Mouse (Mus musculus) MEL (cell line): ENCODE measurements around the gene Zbtb7b. TPM values are rescaled to one million over a fixed set of nuclear protein-coding genes. Genes with fewer than 3 reads are reported as not detected.
A peak's percentile ranks its signal among the peaks of the same experiment; 100 is the strongest.

ENCODE experiments used
- DNase-seq: peaks from one replicate; pipeline ENCODE4 v3.0.0; 2011; ENCODE audit warnings: low read depth, low spot score
- H3K27ac ChIP-seq: 2 replicates; pipeline ENCODE4 v1.5.1; 2012; ENCODE audit warnings: low read depth, mild to moderate bottlenecking, control low read depth, low read length, moderate library complexity; ENCODE audit not compliant: control insufficient read depth
- H3K27me3 ChIP-seq, 2 experiments: fragments of 150-350 bp in 1 of 2; sonication (generic) in 1 of 2; 2 replicates each; pipeline ENCODE4 v1.6.1; 2012; ENCODE audit warnings: low read length in 2 of 2, mild to moderate bottlenecking in 2 of 2, improper control_type of control experiment in 1 of 2, moderate library complexity in 1 of 2; ENCODE audit not compliant: insufficient read depth in 2 of 2, control insufficient read depth in 1 of 2
- H3K36me3 ChIP-seq, 2 experiments: 2 replicates each; pipeline ENCODE4 v1.6.1; 2012 to 2014; ENCODE audit warnings: low read length in 2 of 2, improper control_type of control experiment in 1 of 2, inconsistent platforms in 1 of 2, mild to moderate bottlenecking in 1 of 2; ENCODE audit not compliant: insufficient read depth in 2 of 2, control insufficient read depth in 1 of 2
- H3K4me1 ChIP-seq, 2 experiments: fragments of 150-350 bp in 1 of 2; sonication (generic) in 1 of 2; 2 replicates each; pipeline ENCODE4 v1.6.1; 2012; ENCODE audit warnings: low read length in 2 of 2, improper control_type of control experiment in 1 of 2, mild to moderate bottlenecking in 1 of 2; ENCODE audit not compliant: insufficient read depth in 2 of 2, control insufficient read depth in 1 of 2
- H3K4me3 ChIP-seq, 2 experiments: fragments of 150-350 bp in 1 of 2; sonication (generic) in 1 of 2; 2 replicates each; pipeline ENCODE4 v1.5.1; 2012; ENCODE audit warnings: low read depth in 2 of 2, low read length in 2 of 2, mild to moderate bottlenecking in 2 of 2, moderate library complexity in 2 of 2, control low read depth in 1 of 2, improper control_type of control experiment in 1 of 2; ENCODE audit not compliant: control insufficient read depth in 1 of 2, insufficient read depth in 1 of 2
- H3K79me2 ChIP-seq: 2 replicates; pipeline ENCODE4 v1.6.1; 2012; ENCODE audit warnings: mild to moderate bottlenecking, low read length, moderate library complexity; ENCODE audit not compliant: control insufficient read depth, poor library complexity, insufficient read depth
- H3K9ac ChIP-seq: 2 replicates; pipeline ENCODE4 v1.6.1; 2012; ENCODE audit warnings: low read depth, mild to moderate bottlenecking, control low read depth, low read length, moderate library complexity; ENCODE audit not compliant: control insufficient read depth, poor library complexity, severe bottlenecking
- H3K9me3 ChIP-seq: fragments of 150-350 bp; sonication (generic); replicated peaks from 2 replicates; pipeline ENCODE4 v1.6.1; 2012; ENCODE audit warnings: mild to moderate bottlenecking, low read length, improper control_type of control experiment, moderate library complexity; ENCODE audit not compliant: insufficient read depth
- BHLHE40 ChIP-seq: IDR thresholded peaks from 2 replicates; pipeline ENCODE4 v1.6.1; 2012; ENCODE audit warnings: low read depth, mild to moderate bottlenecking, inconsistent platforms, low read length, improper control_type of control experiment, borderline replicate concordance
- CHD1 ChIP-seq: IDR thresholded peaks from 2 replicates; pipeline ENCODE4 v1.6.1; 2012; ENCODE audit warnings: low read depth, mild to moderate bottlenecking, inconsistent platforms, low read length, improper control_type of control experiment
- CHD2 ChIP-seq: IDR thresholded peaks from 2 replicates; pipeline ENCODE4 v1.6.1; 2011; ENCODE audit warnings: low read length, improper control_type of control experiment
- CTCF ChIP-seq, 3 experiments: IDR thresholded peaks in 2 of 3; conservative IDR thresholded peaks in 1 of 3; 2 replicates each; pipeline ENCODE4 v1.5.1; 2011 to 2012; ENCODE audit warnings: low read length in 3 of 3, low read depth in 2 of 3, mild to moderate bottlenecking in 2 of 3, improper control_type of control experiment in 1 of 3, inconsistent platforms in 1 of 3, mixed read lengths in 1 of 3, moderate library complexity in 1 of 3; ENCODE audit not compliant: control insufficient read depth in 1 of 3, insufficient read depth in 1 of 3, poor library complexity in 1 of 3, severe bottlenecking in 1 of 3
- E2F4 ChIP-seq: IDR thresholded peaks from 2 replicates; pipeline ENCODE4 v1.6.1; 2011; ENCODE audit warnings: low read depth, low read length, improper control_type of control experiment, borderline replicate concordance
- ELF1 ChIP-seq: IDR thresholded peaks from 2 replicates; pipeline ENCODE4 v1.6.1; 2014; ENCODE audit warnings: low read depth, mild to moderate bottlenecking, inconsistent platforms, low read length, improper control_type of control experiment, moderate library complexity
- EP300 ChIP-seq, 2 experiments: IDR thresholded peaks; 2 replicates each; pipeline ENCODE4 v1.6.1; 2011; ENCODE audit warnings: improper control_type of control experiment in 2 of 2, low read length in 2 of 2, low read depth in 1 of 2, mild to moderate bottlenecking in 1 of 2
- ETS1 ChIP-seq: IDR thresholded peaks from 2 replicates; pipeline ENCODE4 v1.6.1; 2012; ENCODE audit warnings: low read depth, mild to moderate bottlenecking, inconsistent platforms, low read length, improper control_type of control experiment, moderate library complexity
- GABPA ChIP-seq: IDR thresholded peaks from 2 replicates; pipeline ENCODE4 v1.6.1; 2012; ENCODE audit warnings: low read depth, mild to moderate bottlenecking, inconsistent platforms, low read length, improper control_type of control experiment, moderate library complexity
- GATA1 ChIP-seq: IDR thresholded peaks from 2 replicates; pipeline ENCODE4 v1.6.1; 2011; ENCODE audit warnings: low read depth, low read length, improper control_type of control experiment
- HCFC1 ChIP-seq: IDR thresholded peaks from 2 replicates; pipeline ENCODE4 v1.6.1; 2012; ENCODE audit warnings: low read depth, mild to moderate bottlenecking, inconsistent platforms, low read length, improper control_type of control experiment, moderate library complexity
- KAT2A ChIP-seq: conservative IDR thresholded peaks from 2 replicates; pipeline ENCODE4 v1.6.1; 2012; ENCODE audit warnings: low read depth, low read length, improper control_type of control experiment, inconsistent platforms
- MAFK ChIP-seq: IDR thresholded peaks from 2 replicates; pipeline ENCODE4 v1.6.1; 2011; ENCODE audit warnings: low read depth, mild to moderate bottlenecking, low read length, improper control_type of control experiment, borderline replicate concordance
- MAX ChIP-seq: IDR thresholded peaks from 2 replicates; pipeline ENCODE4 v1.6.1; 2011; ENCODE audit warnings: low read length, improper control_type of control experiment
- MEF2A ChIP-seq: IDR thresholded peaks from 2 replicates; pipeline ENCODE4 v1.6.1; 2014; ENCODE audit warnings: low read depth, mild to moderate bottlenecking, inconsistent platforms, low read length, improper control_type of control experiment; ENCODE audit not compliant: poor library complexity, insufficient replicate concordance, severe bottlenecking; ENCODE audit errors: extremely low read depth
- MXI1 ChIP-seq: IDR thresholded peaks from 2 replicates; pipeline ENCODE4 v1.6.1; 2011; ENCODE audit warnings: mild to moderate bottlenecking, low read depth, low read length, improper control_type of control experiment
- MYB ChIP-seq: IDR thresholded peaks from 2 replicates; pipeline ENCODE4 v1.6.1; 2011; ENCODE audit warnings: mild to moderate bottlenecking, low read depth, low read length, improper control_type of control experiment
- MYC ChIP-seq: IDR thresholded peaks from 2 replicates; pipeline ENCODE4 v1.6.1; 2011; ENCODE audit warnings: low read depth, mild to moderate bottlenecking, low read length, improper control_type of control experiment, moderate library complexity
- NELFE ChIP-seq: IDR thresholded peaks from 2 replicates; pipeline ENCODE4 v1.6.1; 2011; ENCODE audit warnings: low read depth, low read length, improper control_type of control experiment
- NRF1 ChIP-seq: IDR thresholded peaks from 2 replicates; pipeline ENCODE4 v1.6.1; 2014; ENCODE audit warnings: low read depth, mild to moderate bottlenecking, inconsistent platforms, low read length, improper control_type of control experiment, moderate library complexity; ENCODE audit not compliant: poor library complexity, insufficient read depth, severe bottlenecking
- POLR2A ChIP-seq, 2 experiments: IDR thresholded peaks; 2 replicates each; pipeline ENCODE4 v1.6.1; 2011 to 2012; ENCODE audit warnings: low read length in 2 of 2, mild to moderate bottlenecking in 2 of 2, control low read depth in 1 of 2, improper control_type of control experiment in 1 of 2, low read depth in 1 of 2, moderate library complexity in 1 of 2; ENCODE audit not compliant: control insufficient read depth in 1 of 2, insufficient read depth in 1 of 2, poor library complexity in 1 of 2
- POLR2AphosphoS2 ChIP-seq: IDR thresholded peaks from 2 replicates; pipeline ENCODE4 v1.6.1; 2011; ENCODE audit warnings: low read length, improper control_type of control experiment
- POLR2AphosphoS5 ChIP-seq: IDR thresholded peaks from 2 replicates; pipeline ENCODE4 v1.6.1; 2012; ENCODE audit warnings: low read depth, borderline replicate concordance, mild to moderate bottlenecking, inconsistent platforms, low read length, moderate library complexity, mixed read lengths
- RAD21 ChIP-seq: IDR thresholded peaks from 2 replicates; pipeline ENCODE4 v1.6.1; 2011; ENCODE audit warnings: mild to moderate bottlenecking, low read depth, low read length, improper control_type of control experiment
- RCOR1 ChIP-seq: IDR thresholded peaks from 2 replicates; pipeline ENCODE4 v1.6.1; 2012; ENCODE audit warnings: low read depth, mild to moderate bottlenecking, inconsistent platforms, low read length, improper control_type of control experiment
- SIN3A ChIP-seq: IDR thresholded peaks from 2 replicates; pipeline ENCODE4 v1.6.1; 2012; ENCODE audit warnings: low read length, improper control_type of control experiment, inconsistent platforms
- SMC3 ChIP-seq: IDR thresholded peaks from 2 replicates; pipeline ENCODE4 v1.6.1; 2011; ENCODE audit warnings: low read depth, low read length, improper control_type of control experiment
- TAL1 ChIP-seq: IDR thresholded peaks from 2 replicates; pipeline ENCODE4 v1.6.1; 2012; ENCODE audit warnings: mild to moderate bottlenecking, inconsistent platforms, low read length, moderate library complexity, mixed read lengths
- TBP ChIP-seq: IDR thresholded peaks from 2 replicates; pipeline ENCODE4 v1.8.0; 2011; ENCODE audit warnings: low read depth, low read length, improper control_type of control experiment
- TCF12 ChIP-seq: IDR thresholded peaks from 2 replicates; pipeline ENCODE4 v1.6.1; 2014; ENCODE audit warnings: low read depth, mild to moderate bottlenecking, inconsistent platforms, low read length, improper control_type of control experiment, moderate library complexity
- USF1 ChIP-seq: IDR thresholded peaks from 2 replicates; pipeline ENCODE4 v1.6.1; 2014; ENCODE audit warnings: low read depth, mild to moderate bottlenecking, inconsistent platforms, low read length, improper control_type of control experiment, moderate library complexity
- USF2 ChIP-seq, 2 experiments: IDR thresholded peaks; 2 replicates each; pipeline ENCODE4 v1.6.1; 2011 to 2012; ENCODE audit warnings: improper control_type of control experiment in 2 of 2, low read length in 2 of 2, borderline replicate concordance in 1 of 2, inconsistent platforms in 1 of 2, low read depth in 1 of 2, mild to moderate bottlenecking in 1 of 2; ENCODE audit not compliant: insufficient read depth in 1 of 2
- ZC3H11A ChIP-seq: IDR thresholded peaks from 2 replicates; pipeline ENCODE4 v1.6.1; 2012; ENCODE audit warnings: low read depth, mild to moderate bottlenecking, inconsistent platforms, low read length, improper control_type of control experiment
- ZKSCAN1 ChIP-seq: IDR thresholded peaks from 2 replicates; pipeline ENCODE4 v1.6.1; 2012; ENCODE audit warnings: low read depth, mild to moderate bottlenecking, inconsistent platforms, low read length, improper control_type of control experiment, moderate library complexity
- ZMIZ1 ChIP-seq: IDR thresholded peaks from 2 replicates; pipeline ENCODE4 v1.6.1; 2012; ENCODE audit warnings: low read depth, mild to moderate bottlenecking, inconsistent platforms, low read length, improper control_type of control experiment, moderate library complexity
- ZNF384 ChIP-seq: IDR thresholded peaks from 2 replicates; pipeline ENCODE4 v1.6.1; 2012; ENCODE audit warnings: low read depth, mild to moderate bottlenecking, inconsistent platforms, low read length, improper control_type of control experiment
- polyA plus RNA-seq, 2 experiments: library from polyadenylated mRNA; stranded (reverse) in 1 of 2; unstranded in 1 of 2; fragments of >175 nt in 1 of 2; fragments of >200 nt in 1 of 2; gene quantifications; 2 replicates each; pipeline versions ENCODE4 v1.2.1 to v1.2.4; 2012; ENCODE audit warnings: low replicate concordance in 2 of 2, low read depth in 1 of 2; ENCODE audit not compliant: insufficient read length in 2 of 2, insufficient read depth in 1 of 2, missing spikeins in 1 of 2
- total RNA-seq: library from RNA; depleted of rRNA; stranded (reverse); fragments of 300-350 nt; gene quantifications from 2 replicates; pipeline ENCODE4 v1.2.3, GENCODE M21; 2012

Gene Zbtb7b
- total and polyA plus RNA-seq, 3 experiments = 8.5 to 20.1 TPM; not detected in 1

GRCm38 (mm10) chr3:89388134-89388881 is 6.3 kb downstream of the Zbtb7b start:
- no peaks in the 10 kb centered on the region for H3K27me3 ChIP-seq
- peak; percentile 70 for DNase-seq
- no peaks in the 10 kb centered on the region for H3K9me3 ChIP-seq
- peaks cover 0 to 30% of the 10 kb centered on the region in 2 experiments; a peak in 2 of 4 replicates for H3K36me3 ChIP-seq
- no peak overlapping the region for H3K4me3 ChIP-seq
- peak overlapping the region; percentile 10; the same call in 1 of the 2 replicates for H3K9ac ChIP-seq
- H3K27ac ChIP-seq = peak overlapping the region; percentile 33; the same call in 1 of the 2 replicates
- peaks cover 16% of the 10 kb centered on the region for H3K79me2 ChIP-seq
- peaks cover 11 to 36% of the 10 kb centered on the region in 2 experiments for H3K4me1 ChIP-seq
- TF ChIP-seq CHD1 (no peak), HCFC1 (no peak), MEF2A (no peak), ZMIZ1 (no peak), SIN3A (peak; percentile 44), TAL1 (peak; percentile 49), RAD21 (no peak), MYC (no peak), USF2 (IDR thresholded peaks at IDR 0.05; ENCODE audit: borderline replicate concordance in 1 of 2, insufficient read depth in 1 of 2, low read depth in 1 of 2, low read length in 2 of 2) (no peak), USF1 (no peak), KAT2A (no peak), GATA1 (no peak), NELFE (no peak), CHD2 (no peak), RCOR1 (no peak), CTCF (IDR thresholded peaks at IDR 0.05 in 2 of 3, conservative IDR thresholded peaks at IDR 0.05 in 1 of 3; ENCODE audit: control insufficient read depth in 1 of 3, insufficient read depth in 1 of 3, low read depth in 2 of 3, low read length in 3 of 3, poor library complexity in 1 of 3, severe bottlenecking in 1 of 3) (no peak), BHLHE40 (peak; percentile 28; the same call in 1 of the 2 replicates), EP300 (IDR thresholded peaks at IDR 0.05; ENCODE audit: low read depth in 1 of 2, low read length in 2 of 2) (peak in 1 of 2 experiments; percentile 63; a peak in 2 of 4 replicates), ZNF384 (no peak), GABPA (no peak), POLR2AphosphoS5 (no peak), ELF1 (no peak), ZC3H11A (no peak), POLR2AphosphoS2 (no peak), NRF1 (no peak), SMC3 (no peak), TBP (no peak), ETS1 (no peak), ZKSCAN1 (no peak), MAFK (no peak), POLR2A (IDR thresholded peaks at IDR 0.05; ENCODE audit: control insufficient read depth in 1 of 2, insufficient read depth in 1 of 2, low read depth in 1 of 2, low read length in 2 of 2, poor library complexity in 1 of 2) (no peak), MXI1 (no peak), E2F4 (no peak), MYB (no peak), TCF12 (peak; percentile 48; the same call in 1 of the 2 replicates), MAX (no peak)
